Mouse (Mus musculus): ENCODE measurements around the gene Sco1.
"Not testable (repeated sequence)": the region's sequence is repeated elsewhere in the genome, so short reads cannot be mapped to it uniquely, and the experiment has no call there.

Sco1 gene

GRCm38 (mm10) chr11:67052321-67052952 lies at the start of gene Sco1, which contains the start of gene Adprm:
Gene Sco1 (plus strand): TSS chr11:67052670.
Gene Adprm (minus strand): TSS chr11:67052594.
- peak; percentile 93 to 95 for DNase-seq

GRCm38 (mm10) chr11:67002911-67003310 lies 49.6 kb upstream of the Sco1 start:
- DNase-seq = no peak

- no peak for DNase-seq
Measured at GRCm38 (mm10) chr11:67007961-67008360, 44.5 kb upstream of the Sco1 start.

- DNase-seq = no peak
Measured at GRCm38 (mm10) chr11:67008528-67008927, 43.9 kb upstream of the Sco1 start.

GRCm38 (mm10) chr11:67010430-67010829 lies 42.0 kb upstream of the Sco1 start:
- no peak for DNase-seq

- no peak for DNase-seq
Measured at GRCm38 (mm10) chr11:67011635-67012034, 40.8 kb upstream of the Sco1 start.

GRCm38 (mm10) chr11:67017801-67018591 lies 34.5 kb upstream of the Sco1 start:
- DNase-seq = peak; percentile 36 to 56

GRCm38 (mm10) chr11:67019711-67020475 lies 32.6 kb upstream of the Sco1 start:
- no peak for DNase-seq

GRCm38 (mm10) chr11:67020948-67021347 lies 31.5 kb upstream of the Sco1 start:
- DNase-seq = peak; percentile 47 to 71

- DNase-seq = no peak
Measured at GRCm38 (mm10) chr11:67022354-67023115, 29.9 kb upstream of the Sco1 start.

- not testable (repeated sequence) for DNase-seq
Measured at GRCm38 (mm10) chr11:67023191-67023590, 29.3 kb upstream of the Sco1 start.

GRCm38 (mm10) chr11:67023802-67024340 lies 28.6 kb upstream of the Sco1 start:
- no peak for DNase-seq

GRCm38 (mm10) chr11:67024867-67025477 lies 27.5 kb upstream of the Sco1 start, which contains the start of gene Tmem220:
Gene Tmem220 (plus strand): TSS chr11:67025154.
- DNase-seq = peak; percentile 94 to 95

- DNase-seq = no peak
Measured at GRCm38 (mm10) chr11:67030904-67031602, 21.4 kb upstream of the Sco1 start.

- no peak for DNase-seq
Measured at GRCm38 (mm10) chr11:67031603-67031915, 20.9 kb upstream of the Sco1 start.

GRCm38 (mm10) chr11:67034775-67035485 lies 17.5 kb upstream of the Sco1 start:
- DNase-seq = peak; percentile 42 to 58

- no peak for DNase-seq
Measured at GRCm38 (mm10) chr11:67036229-67036628, 16.2 kb upstream of the Sco1 start.

GRCm38 (mm10) chr11:67036892-67037291 lies 15.6 kb upstream of the Sco1 start:
- no peak for DNase-seq

GRCm38 (mm10) chr11:67039799-67040198 lies 12.7 kb upstream of the Sco1 start:
- DNase-seq = no peak

GRCm38 (mm10) chr11:67040483-67040882 lies 12.0 kb upstream of the Sco1 start:
- DNase-seq = no peak

- DNase-seq = no peak
Measured at GRCm38 (mm10) chr11:67043007-67043406, 9.5 kb upstream of the Sco1 start.
